Mouse (Mus musculus) intestine, embryonic 16.5 days (tissue): Measurements from ENCODE around the gene Irx6. TPM values are rescaled to one million over a fixed set of nuclear protein-coding genes. Genes with fewer than 3 reads are reported as not detected.

Experiments used
- ATAC-seq: fragments of 200-750 bp; cut with Nextera tagmentation; 2 replicates; pipeline ENCODE4 v1.8.0; 2017; ENCODE audit warnings: moderate TSS enrichment, moderate library complexity
- H3K27ac ChIP-seq: fragments of 300-500 bp; sonication (generic); 2 replicates; pipeline ENCODE4 v1.5.1; 2014; ENCODE audit warnings: mild to moderate bottlenecking, low read length
- H3K27me3 ChIP-seq: fragments of 300-500 bp; sonication (generic); replicated peaks from 2 replicates; pipeline ENCODE4 v1.6.1; 2014; ENCODE audit warnings: low read length, control low read depth, mixed read lengths; ENCODE audit not compliant: control insufficient read depth, insufficient read depth
- H3K36me3 ChIP-seq: fragments of 300-500 bp; sonication (generic); 2 replicates; pipeline ENCODE4 v1.6.1; 2014; ENCODE audit warnings: low read length, control low read depth; ENCODE audit not compliant: control insufficient read depth, insufficient read depth
- H3K4me1 ChIP-seq: fragments of 300-500 bp; sonication (generic); 2 replicates; pipeline ENCODE4 v1.6.1; 2014; ENCODE audit warnings: low read length, control low read depth, mixed read lengths; ENCODE audit not compliant: control insufficient read depth, insufficient read depth
- H3K4me2 ChIP-seq: fragments of 300-500 bp; sonication (generic); 2 replicates; pipeline ENCODE4 v1.6.1; 2014; ENCODE audit warnings: low read depth, low read length, control low read depth
- H3K4me3 ChIP-seq: fragments of 300-500 bp; sonication (generic); 2 replicates; pipeline ENCODE4 v1.5.1; 2014; ENCODE audit warnings: mild to moderate bottlenecking, low read length
- H3K9ac ChIP-seq: fragments of 300-500 bp; sonication (generic); 2 replicates; pipeline ENCODE4 v1.6.1; 2014; ENCODE audit warnings: low read depth, low read length
- H3K9me3 ChIP-seq: fragments of 300-500 bp; sonication (generic); 2 replicates; pipeline ENCODE4 v1.6.1; 2016; ENCODE audit warnings: low read length, control low read depth; ENCODE audit not compliant: control insufficient read depth
- WGBS: fragments of 180-500 bp; shearing (Covaris S2); extraction: QIAGEN DNeasy Blood & Tissue Kit; methylation state at CpG from one replicate; pipeline ENCODE4 v1.1.7; 2014; 5-methylcytosine and 5-hydroxymethylcytosine counted together
- polyA plus RNA-seq: library from polyadenylated mRNA; unstranded; fragments of >200 nt; fragmentation: Nextera tagmentation; extraction: Ambion mirVana; gene quantifications from 2 replicates; pipeline ENCODE4 v1.2.1, GENCODE M21; 2015

The Irx6 gene
- polyA plus RNA-seq, 1 experiment from 2014 or later, result not detected

GRCm38 (mm10) chr8:92717418-92717817, 43.3 kb downstream of the Irx6 start:
- WGBS, result 69% methylated on average over 4 of the region's 4 CpGs
- no peak overlapping the region for H3K9ac ChIP-seq
- ATAC-seq, result no peak

GRCm38 (mm10) chr8:92718057-92718456, 44.0 kb downstream of the Irx6 start:
- H3K27ac ChIP-seq, result no peak overlapping the region
- H3K4me1 ChIP-seq, result no peaks in the 10 kb centered on the region
- no peak for ATAC-seq
- H3K36me3 ChIP-seq, result no peaks in the 10 kb centered on the region
- H3K4me3 ChIP-seq, result no peak overlapping the region
- no peaks in the 10 kb centered on the region for H3K27me3 ChIP-seq
- no peak overlapping the region for H3K4me2 ChIP-seq
- H3K9me3 ChIP-seq, result no peaks in the 10 kb centered on the region
- H3K9ac ChIP-seq, result no peak overlapping the region
- WGBS, result 83% methylated on average over 5 of the region's 5 CpGs

More at GRCm38 (mm10) chr8:92717418-92717817, 43.3 kb downstream of the Irx6 start:
- Histone ChIP-seq H3K9me3 (no peaks in the 10 kb centered on the region), H3K4me1 (no peaks in the 10 kb centered on the region), H3K4me3 (no peak overlapping the region), H3K27ac (no peak overlapping the region), H3K27me3 (no peaks in the 10 kb centered on the region), H3K36me3 (no peaks in the 10 kb centered on the region), H3K4me2 (no peak overlapping the region)

GRCm38 (mm10) chr8:92721266-92721935, 47.3 kb downstream of the Irx6 start:
- no peaks in the 10 kb centered on the region for H3K27me3 ChIP-seq
- H3K9me3 ChIP-seq, result no peaks in the 10 kb centered on the region
- no peak overlapping the region for H3K9ac ChIP-seq
- ATAC-seq, result 0 out of 2 replicates have a peak, but pooled peaks have one; percentile 55
- no peak overlapping the region for H3K27ac ChIP-seq
- no peak overlapping the region for H3K4me2 ChIP-seq
- no peak overlapping the region for H3K4me3 ChIP-seq
- 45% methylated on average over 12 of the region's 12 CpGs for WGBS
- no peaks in the 10 kb centered on the region for H3K36me3 ChIP-seq
- H3K4me1 ChIP-seq, result no peaks in the 10 kb centered on the region

DNA sequence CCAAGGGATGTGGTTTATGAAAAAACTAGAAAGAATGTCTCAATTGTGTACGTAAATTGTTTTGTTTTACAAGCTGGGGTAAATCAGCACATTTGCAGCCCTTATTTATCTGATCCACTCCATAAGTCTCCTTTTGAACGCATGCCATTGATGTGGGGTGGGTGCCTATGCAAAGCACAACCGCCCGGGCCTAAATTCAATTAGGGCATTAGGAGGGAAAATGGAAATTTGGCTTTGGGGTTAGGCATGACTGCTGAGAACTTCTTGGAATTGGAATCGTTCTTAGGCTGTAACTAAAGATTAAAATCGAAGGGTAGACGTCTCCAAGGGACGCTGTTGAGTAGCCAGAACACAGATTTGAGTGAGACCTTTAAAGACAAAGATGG, 47.8 kb downstream of the Irx6 start:
- WGBS, result 81% methylated on average over 8 of the region's 8 CpGs
- H3K4me1 ChIP-seq, result no peaks in the 10 kb centered on the region
- no peaks in the 10 kb centered on the region for H3K9me3 ChIP-seq
- H3K9ac ChIP-seq, result no peak overlapping the region
- no peak overlapping the region for H3K27ac ChIP-seq
- no peak for ATAC-seq
- no peaks in the 10 kb centered on the region for H3K36me3 ChIP-seq
- no peak overlapping the region for H3K4me3 ChIP-seq
- H3K4me2 ChIP-seq, result no peak overlapping the region
- no peaks in the 10 kb centered on the region for H3K27me3 ChIP-seq

DNA sequence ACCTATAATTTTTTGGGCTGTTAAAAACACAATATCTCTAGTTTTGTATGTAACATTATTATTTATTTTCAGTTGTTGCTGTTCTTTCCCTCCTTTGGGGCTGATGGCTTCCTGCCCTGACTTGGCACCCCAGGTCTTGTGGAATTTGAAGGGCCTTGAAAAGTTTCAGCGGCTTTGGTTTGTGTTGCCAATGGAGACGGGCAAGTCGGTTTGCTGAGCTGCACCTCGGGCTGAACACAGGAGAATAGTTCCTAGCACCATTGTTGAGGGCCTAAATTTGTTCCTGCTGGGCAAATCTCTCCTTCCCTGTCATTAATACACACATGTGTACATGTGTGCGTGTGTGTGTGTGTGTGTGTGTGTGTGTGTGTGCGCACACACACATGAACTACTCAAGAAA, 49.2 kb downstream of the Irx6 start:
- Histone ChIP-seq H3K9ac (no peak overlapping the region), H3K27me3 (no peaks in the 10 kb centered on the region), H3K4me3 (no peak overlapping the region), H3K4me2 (no peak overlapping the region), H3K9me3 (no peaks in the 10 kb centered on the region), H3K36me3 (no peaks in the 10 kb centered on the region), H3K4me1 (no peaks in the 10 kb centered on the region), H3K27ac (no peak overlapping the region)
- 63% methylated on average over 6 of the region's 6 CpGs for WGBS
- no peak for ATAC-seq

DNA sequence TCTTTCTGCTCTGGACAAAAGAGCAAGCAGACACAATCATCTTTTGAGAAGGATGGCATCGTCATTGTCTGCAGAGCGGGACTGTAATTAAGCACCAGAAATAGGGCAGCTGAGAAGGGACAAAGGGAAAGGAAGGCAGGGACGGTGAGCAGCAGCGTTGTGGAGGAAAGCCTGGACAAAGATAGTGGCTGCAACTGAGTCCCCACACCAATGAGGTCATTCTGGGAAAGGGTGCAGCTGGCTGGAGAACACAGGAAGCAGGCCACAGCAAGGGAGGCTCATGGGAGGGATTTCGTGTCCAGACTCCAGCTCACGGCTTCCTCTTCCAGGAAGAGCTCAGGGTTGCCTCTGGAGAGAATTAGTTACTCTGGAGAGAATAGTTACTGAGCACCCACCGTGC, 49.9 kb downstream of the Irx6 start:
- H3K4me2 ChIP-seq, result no peak overlapping the region
- no peaks in the 10 kb centered on the region for H3K4me1 ChIP-seq
- no peaks in the 10 kb centered on the region for H3K36me3 ChIP-seq
- no peaks in the 10 kb centered on the region for H3K27me3 ChIP-seq
- 60% methylated on average over 7 of the region's 7 CpGs for WGBS
- H3K27ac ChIP-seq, result no peak overlapping the region
- no peak overlapping the region for H3K9ac ChIP-seq
- no peaks in the 10 kb centered on the region for H3K9me3 ChIP-seq
- ATAC-seq, result no peak
- H3K4me3 ChIP-seq, result no peak overlapping the region

GRCm38 (mm10) chr8:92724359-92724758, 50.3 kb downstream of the Irx6 start:
- Histone ChIP-seq H3K4me3 (no peak overlapping the region), H3K27ac (no peak overlapping the region), H3K9me3 (no peaks in the 10 kb centered on the region), H3K9ac (no peak overlapping the region), H3K27me3 (no peaks in the 10 kb centered on the region), H3K4me1 (no peaks in the 10 kb centered on the region), H3K4me2 (no peak overlapping the region), H3K36me3 (no peaks in the 10 kb centered on the region)
- ATAC-seq, result no peak
- WGBS, result 72% methylated on average over 8 of the region's 8 CpGs

Other genes with a start within 250 kb of the Irx6 start
- 136 and 137 TPM in 2 replicates for gene Mmp2, start 153.0 kb downstream of the Irx6 start, polyA plus RNA-seq
- gene Lpcat2, start 181.1 kb downstream of the Irx6 start, polyA plus RNA-seq, result 5.7 and 6.8 TPM in 2 replicates
- gene Capns2, start 227.1 kb downstream of the Irx6 start, polyA plus RNA-seq, result not detected in 2 replicates